Mouse (Mus musculus): ENCODE measurements around the gene Vsig10l.

- TF ChIP-seq CTCF (IDR thresholded peaks at IDR 0.05; ENCODE audit: control insufficient read depth, insufficient read depth, low read length): no peak
- TF ChIP-seq POLR2A (IDR thresholded peaks at IDR 0.05; ENCODE audit: borderline replicate concordance, control insufficient read depth, low read depth, low read length): no peak
Measured at GRCm38 (mm10) chr7:43518341-43518740, 55.4 kb downstream of the Vsig10l start.
